Mouse (Mus musculus): ENCODE measurements around the gene Adipor2. TPM values are rescaled to one million over a fixed set of nuclear protein-coding genes. Genes with fewer than 3 reads are reported as not detected.

Gene Adipor2
- polyA plus RNA-seq, 1 experiment from 2014 or later = 36.5 TPM

DNA sequence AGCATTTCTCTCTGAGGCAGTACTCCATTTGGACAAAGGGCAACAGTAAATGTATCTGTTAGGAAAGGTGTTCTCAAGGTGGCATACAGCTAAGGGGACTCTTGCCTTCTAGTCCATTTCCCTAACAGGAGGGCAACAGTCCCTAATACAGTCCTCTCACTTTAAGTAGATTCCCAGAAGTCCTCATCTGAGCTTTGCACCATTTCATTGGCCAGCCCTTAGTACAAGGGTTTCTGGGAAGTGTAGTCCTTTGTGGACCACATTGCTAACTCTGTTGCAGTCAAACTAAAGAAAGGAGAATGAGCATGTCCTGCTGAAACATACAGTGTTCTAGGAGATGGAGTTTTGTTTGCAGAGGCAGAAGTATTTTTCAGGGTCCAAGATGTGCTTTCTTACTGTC, 76.1 kb downstream of the Adipor2 start:
- no peaks in the 10 kb centered on the region for H3K36me3 ChIP-seq (replicated peaks)
- H3K9ac ChIP-seq = no peak overlapping the region
- ATAC-seq (ENCODE audit: insufficient read depth) = peak; percentile 40; the same call in 1 of the 2 replicates
- H3K4me2 ChIP-seq = no peak overlapping the region
- no peaks in the 10 kb centered on the region for H3K4me1 ChIP-seq (replicated peaks)
- no peak overlapping the region for H3K4me3 ChIP-seq (replicated peaks)
- no peak overlapping the region for H3K27ac ChIP-seq (replicated peaks)
- no peaks in the 10 kb centered on the region for H3K9me3 ChIP-seq (replicated peaks)
- no peaks in the 10 kb centered on the region for H3K27me3 ChIP-seq

GRCm38 (mm10) chr6:119338121-119338912, 79.2 kb downstream of the Adipor2 start:
- ATAC-seq (ENCODE audit: insufficient read depth) = no peak
- Histone ChIP-seq H3K9me3 (replicated peaks) (no peaks in the 10 kb centered on the region), H3K27ac (replicated peaks) (no peak overlapping the region), H3K4me1 (replicated peaks) (no peaks in the 10 kb centered on the region), H3K27me3 (no peaks in the 10 kb centered on the region), H3K4me3 (replicated peaks) (no peak overlapping the region), H3K9ac (no peak overlapping the region), H3K4me2 (no peak overlapping the region), H3K36me3 (replicated peaks) (no peaks in the 10 kb centered on the region)
- 31% methylated on average over 11 of the region's 11 CpGs for whole genome bisulfite sequencing (ENCODE audit: insufficient replicate concordance)

DNA sequence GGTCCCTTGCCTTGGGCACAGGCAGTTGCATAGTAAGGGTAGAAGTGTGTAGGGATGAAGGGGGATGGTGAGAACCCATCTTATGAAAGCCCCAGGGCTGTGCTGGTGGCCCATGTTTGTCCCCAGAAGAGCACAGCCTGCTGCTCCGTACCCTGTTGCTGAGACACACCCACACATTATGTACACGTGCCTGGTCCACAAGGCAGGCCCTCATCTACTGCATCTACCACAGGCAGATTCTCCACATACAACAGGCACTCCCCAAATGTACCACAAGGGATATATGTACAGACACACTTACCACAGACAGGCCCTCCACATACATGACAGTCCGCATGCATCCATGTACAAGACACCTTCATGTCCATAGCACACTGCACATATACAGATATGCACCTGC, 80.2 kb downstream of the Adipor2 start:
- ATAC-seq (ENCODE audit: insufficient read depth) = no peak
- H3K9ac ChIP-seq = no peak overlapping the region
- H3K9me3 ChIP-seq (replicated peaks) = no peaks in the 10 kb centered on the region
- no peaks in the 10 kb centered on the region for H3K36me3 ChIP-seq (replicated peaks)
- no peak overlapping the region for H3K4me2 ChIP-seq
- H3K4me1 ChIP-seq (replicated peaks) = no peaks in the 10 kb centered on the region
- H3K4me3 ChIP-seq (replicated peaks) = no peak overlapping the region
- no peak overlapping the region for H3K27ac ChIP-seq (replicated peaks)
- WGBS (ENCODE audit: insufficient replicate concordance) = 56% methylated on average over 3 of the region's 3 CpGs
- peaks cover 7% of the 10 kb centered on the region; the same call in 1 of the 2 replicates for H3K27me3 ChIP-seq

GRCm38 (mm10) chr6:119336124-119336523, 81.4 kb downstream of the Adipor2 start:
- Histone ChIP-seq H3K27me3 (peaks cover 19% of the 10 kb centered on the region), H3K4me3 (replicated peaks) (no peak overlapping the region), H3K4me2 (no peak overlapping the region), H3K27ac (replicated peaks) (no peak overlapping the region), H3K4me1 (replicated peaks) (no peaks in the 10 kb centered on the region), H3K36me3 (replicated peaks) (no peaks in the 10 kb centered on the region), H3K9ac (no peak overlapping the region), H3K9me3 (replicated peaks) (no peaks in the 10 kb centered on the region)
- ATAC-seq (ENCODE audit: insufficient read depth) = no peak
- 33% methylated on average over 7 of the region's 7 CpGs for WGBS (ENCODE audit: insufficient replicate concordance)

GRCm38 (mm10) chr6:119333831-119334230, 83.7 kb downstream of the Adipor2 start:
- WGBS (ENCODE audit: insufficient replicate concordance) = 30% methylated on average over 3 of the region's 3 CpGs
- peaks cover 42% of the 10 kb centered on the region for H3K27me3 ChIP-seq

GRCm38 (mm10) chr6:119333202-119333601, 84.3 kb downstream of the Adipor2 start:
- 9% methylated on average over 3 of the region's 3 CpGs for WGBS (ENCODE audit: insufficient replicate concordance)
- H3K9me3 ChIP-seq (replicated peaks) = no peaks in the 10 kb centered on the region
- ATAC-seq (ENCODE audit: insufficient read depth) = no peak

More at GRCm38 (mm10) chr6:119333831-119334230, 83.7 kb downstream of the Adipor2 start:
- Histone ChIP-seq H3K36me3 (replicated peaks) (no peaks in the 10 kb centered on the region), H3K4me2 (no peak overlapping the region), H3K27ac (replicated peaks) (no peak overlapping the region), H3K9me3 (replicated peaks) (no peaks in the 10 kb centered on the region), H3K9ac (no peak overlapping the region), H3K4me1 (replicated peaks) (no peaks in the 10 kb centered on the region), H3K4me3 (replicated peaks) (no peak overlapping the region)
- no peak for ATAC-seq (ENCODE audit: insufficient read depth)

DNA sequence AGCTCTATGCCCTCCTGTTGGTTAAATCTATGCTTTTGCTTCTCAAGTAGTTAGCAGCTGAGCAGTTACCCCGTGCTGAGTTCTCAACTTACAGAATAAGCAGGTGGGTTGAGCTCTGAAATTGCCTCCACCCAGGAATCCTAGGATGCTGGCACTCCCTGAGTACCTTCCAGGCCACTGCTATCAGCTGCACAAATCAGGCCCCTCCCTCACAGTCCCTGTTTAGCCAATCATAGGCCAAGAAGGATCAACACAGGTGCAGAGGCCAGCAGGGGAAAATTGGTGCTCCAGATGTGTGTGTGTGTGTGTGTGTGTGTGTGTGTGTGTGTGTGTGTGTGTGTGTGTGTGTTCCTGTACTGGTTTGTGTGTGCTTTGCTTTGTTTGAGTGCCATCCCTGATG, 85.4 kb downstream of the Adipor2 start:
- ATAC-seq (ENCODE audit: insufficient read depth) = no peak
- WGBS (ENCODE audit: insufficient replicate concordance) = 3% methylated on average over 1 of the region's 1 CpGs

More at GRCm38 (mm10) chr6:119333202-119333601, 84.3 kb downstream of the Adipor2 start:
- no peaks in the 10 kb centered on the region for H3K4me1 ChIP-seq (replicated peaks)
- no peaks in the 10 kb centered on the region for H3K36me3 ChIP-seq (replicated peaks)
- H3K27me3 ChIP-seq = peaks cover 47% of the 10 kb centered on the region
- no peak overlapping the region for H3K4me2 ChIP-seq
- no peak overlapping the region for H3K27ac ChIP-seq (replicated peaks)
- H3K4me3 ChIP-seq (replicated peaks) = no peak overlapping the region
- no peak overlapping the region for H3K9ac ChIP-seq

GRCm38 (mm10) chr6:119330506-119330905, 87.0 kb downstream of the Adipor2 start, which contains the start of gene Lrtm2:
Lrtm2 (minus strand) TSS chr6:119330766.
- no peaks in the 10 kb centered on the region for H3K36me3 ChIP-seq (replicated peaks)
- peaks cover 60% of the 10 kb centered on the region for H3K27me3 ChIP-seq
- 2% methylated on average over 31 of the region's 31 CpGs for WGBS (ENCODE audit: insufficient replicate concordance)
- H3K27ac ChIP-seq (replicated peaks) = no peak within 1 kb of the TSS
- ATAC-seq (ENCODE audit: insufficient read depth) = no peak
- H3K4me1 ChIP-seq (replicated peaks) = no peaks in the 10 kb centered on the region
- no peak within 1 kb of the TSS for H3K4me3 ChIP-seq (replicated peaks)
- no peak within 1 kb of the TSS for H3K9ac ChIP-seq
- no peaks in the 10 kb centered on the region for H3K9me3 ChIP-seq (replicated peaks)
- no peak within 1 kb of the TSS for H3K4me2 ChIP-seq

More for the DNA sequence above, 85.4 kb downstream of the Adipor2 start:
- Histone ChIP-seq H3K4me1 (replicated peaks) (no peaks in the 10 kb centered on the region), H3K27ac (replicated peaks) (no peak overlapping the region), H3K9ac (no peak overlapping the region), H3K9me3 (replicated peaks) (no peaks in the 10 kb centered on the region), H3K4me2 (no peak overlapping the region), H3K4me3 (replicated peaks) (no peak overlapping the region), H3K36me3 (replicated peaks) (no peaks in the 10 kb centered on the region), H3K27me3 (peaks cover 58% of the 10 kb centered on the region)

DNA sequence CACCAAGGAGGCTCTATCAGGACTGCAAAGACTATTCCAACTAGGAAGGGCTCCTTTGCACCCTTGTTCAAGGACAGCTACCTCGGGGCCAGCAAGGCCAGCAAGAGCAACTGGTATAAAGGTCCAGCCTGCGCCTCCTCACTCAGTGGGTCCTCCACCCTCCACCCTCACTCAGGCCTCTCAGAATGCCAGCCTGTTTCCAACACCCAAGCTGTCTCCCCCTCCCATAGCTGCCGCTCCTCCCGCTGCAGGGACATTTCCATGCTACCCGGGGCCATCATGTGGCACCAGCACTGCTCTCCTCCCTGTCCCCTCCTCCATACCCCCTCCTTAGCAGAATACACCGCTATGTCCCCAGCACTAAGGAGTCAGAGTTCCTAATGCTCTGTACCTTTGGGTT, 87.6 kb downstream of the Adipor2 start:
- Histone ChIP-seq H3K9me3 (replicated peaks) (no peaks in the 10 kb centered on the region), H3K4me2 (no peak overlapping the region), H3K36me3 (replicated peaks) (no peaks in the 10 kb centered on the region), H3K27ac (replicated peaks) (no peak overlapping the region), H3K27me3 (peaks cover 60% of the 10 kb centered on the region), H3K4me1 (replicated peaks) (no peaks in the 10 kb centered on the region), H3K9ac (no peak overlapping the region), H3K4me3 (replicated peaks) (no peak overlapping the region)
- ATAC-seq (ENCODE audit: insufficient read depth) = no peak
- 21% methylated on average over 6 of the region's 6 CpGs for WGBS (ENCODE audit: insufficient replicate concordance)

DNA sequence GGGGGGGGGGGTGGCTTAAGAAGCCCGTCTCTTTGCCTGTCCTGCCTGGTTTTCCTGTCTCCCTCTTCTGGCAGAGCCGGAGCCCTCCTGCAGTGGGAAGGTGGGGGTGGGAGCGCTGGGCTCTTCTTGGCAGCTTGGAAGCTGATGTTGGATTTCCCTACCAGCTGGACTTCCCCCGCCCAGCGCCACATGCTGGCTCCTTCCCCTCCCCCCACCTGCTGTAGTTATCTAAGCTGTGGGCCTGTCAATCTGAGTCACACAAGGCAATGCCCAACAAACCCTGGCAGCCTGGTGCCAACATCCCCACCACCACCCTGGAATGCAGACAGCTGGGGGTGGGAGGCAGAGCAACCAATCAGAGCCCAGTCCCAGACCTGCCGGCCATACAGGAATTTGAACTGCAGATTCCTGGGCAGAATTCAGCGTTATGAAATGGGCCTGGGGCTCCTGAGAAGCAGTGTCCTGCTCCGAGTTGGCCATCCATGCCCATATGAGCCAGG, 88.2 kb downstream of the Adipor2 start:
- ATAC-seq (ENCODE audit: insufficient read depth) = no peak
- H3K4me1 ChIP-seq (replicated peaks) = no peaks in the 10 kb centered on the region

GRCm38 (mm10) chr6:119328521-119329115, 88.9 kb downstream of the Adipor2 start:
- WGBS (ENCODE audit: insufficient replicate concordance) = 8% methylated on average over 11 of the region's 11 CpGs
- H3K4me3 ChIP-seq (replicated peaks) = no peak overlapping the region
- peaks cover 60% of the 10 kb centered on the region for H3K27me3 ChIP-seq
- no peak overlapping the region for H3K9ac ChIP-seq
- H3K27ac ChIP-seq (replicated peaks) = no peak overlapping the region
- no peaks in the 10 kb centered on the region for H3K36me3 ChIP-seq (replicated peaks)
- no peak overlapping the region for H3K4me2 ChIP-seq
- no peak for ATAC-seq (ENCODE audit: insufficient read depth)
- no peaks in the 10 kb centered on the region for H3K9me3 ChIP-seq (replicated peaks)
- no peaks in the 10 kb centered on the region for H3K4me1 ChIP-seq (replicated peaks)

More for the DNA sequence above, 88.2 kb downstream of the Adipor2 start:
- WGBS (ENCODE audit: insufficient replicate concordance) = 3% methylated on average over 8 of the region's 8 CpGs
- Histone ChIP-seq H3K36me3 (replicated peaks) (no peaks in the 10 kb centered on the region), H3K27me3 (peaks cover 60% of the 10 kb centered on the region), H3K27ac (replicated peaks) (no peak overlapping the region), H3K4me2 (no peak overlapping the region), H3K9me3 (replicated peaks) (no peaks in the 10 kb centered on the region), H3K9ac (no peak overlapping the region), H3K4me3 (replicated peaks) (no peak overlapping the region)

Data from liver, embryonic 15.5 days (tissue).